Mouse (Mus musculus): ENCODE measurements around the gene Bcdin3d. TPM values are rescaled to one million over a fixed set of nuclear protein-coding genes. Genes with fewer than 3 reads are reported as not detected.

Bcdin3d gene
- polyA plus RNA-seq, 1 experiment = not detected

DNA sequence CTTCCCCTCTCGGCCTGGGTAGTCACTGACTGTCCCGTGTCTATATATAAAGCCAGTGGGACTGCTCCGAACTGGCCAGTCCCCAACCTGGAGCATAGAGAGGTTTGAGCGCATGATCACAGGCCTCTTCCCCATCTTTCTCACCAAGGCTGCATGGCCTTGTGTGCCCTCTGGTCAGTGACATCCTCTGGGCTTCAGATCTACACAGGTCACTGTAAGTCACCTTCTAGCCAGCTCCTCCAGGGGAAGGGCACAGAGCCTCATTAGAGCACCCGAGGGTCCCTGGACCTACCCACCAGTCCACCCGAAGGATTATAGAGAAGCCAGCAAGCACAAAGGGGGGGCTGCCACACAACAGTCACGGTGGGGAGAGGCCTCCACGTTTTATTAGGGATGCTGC is 52.9 kb downstream of the Bcdin3d start:
- Histone ChIP-seq H3K4me3 (ENCODE audit: insufficient read depth, low read depth, low read length) (no peak overlapping the region), H3K4me1 (ENCODE audit: control insufficient read depth, insufficient read depth, low read length) (peaks cover 6% of the 10 kb centered on the region), H3K27ac (ENCODE audit: insufficient read depth, low read depth, low read length) (no peak overlapping the region)
- 79% methylated on average over 8 of the region's 8 CpGs for WGBS
- TF ChIP-seq POLR2A (IDR thresholded peaks at IDR 0.05; ENCODE audit: insufficient read depth, low read depth, low read length) = no peak
- TF ChIP-seq CTCF (IDR thresholded peaks at IDR 0.05; ENCODE audit: insufficient read depth, low read depth, low read length) = no peak

DNA sequence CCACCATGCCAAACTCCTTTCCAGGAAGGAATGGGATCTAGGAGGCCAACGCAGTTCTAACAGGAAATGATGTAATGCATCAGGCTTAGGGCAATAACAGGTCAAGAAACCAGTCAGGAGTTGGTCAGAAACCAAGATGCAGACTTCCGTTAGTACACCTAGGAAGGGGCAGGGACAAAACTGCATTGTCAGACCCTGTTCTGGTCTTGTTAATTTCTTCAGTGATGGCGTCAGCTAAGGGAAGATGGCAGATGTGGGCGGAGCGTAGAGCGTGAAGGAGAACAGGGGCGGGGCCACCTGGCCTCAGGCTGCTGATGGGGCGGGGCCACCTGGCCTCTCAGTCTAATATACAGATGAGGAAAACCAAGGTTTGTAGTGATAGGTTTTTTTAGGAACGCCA is 53.4 kb downstream of the Bcdin3d start:
- 74% methylated on average over 9 of the region's 9 CpGs for WGBS
- no peak overlapping the region for H3K27ac ChIP-seq (ENCODE audit: insufficient read depth, low read depth, low read length)
- H3K4me1 ChIP-seq (ENCODE audit: control insufficient read depth, insufficient read depth, low read length) = peaks cover 6% of the 10 kb centered on the region
- TF ChIP-seq POLR2A (IDR thresholded peaks at IDR 0.05; ENCODE audit: insufficient read depth, low read depth, low read length) (no peak), CTCF (IDR thresholded peaks at IDR 0.05; ENCODE audit: insufficient read depth, low read depth, low read length) (no peak)
- no peak overlapping the region for H3K4me3 ChIP-seq (ENCODE audit: insufficient read depth, low read depth, low read length)

DNA sequence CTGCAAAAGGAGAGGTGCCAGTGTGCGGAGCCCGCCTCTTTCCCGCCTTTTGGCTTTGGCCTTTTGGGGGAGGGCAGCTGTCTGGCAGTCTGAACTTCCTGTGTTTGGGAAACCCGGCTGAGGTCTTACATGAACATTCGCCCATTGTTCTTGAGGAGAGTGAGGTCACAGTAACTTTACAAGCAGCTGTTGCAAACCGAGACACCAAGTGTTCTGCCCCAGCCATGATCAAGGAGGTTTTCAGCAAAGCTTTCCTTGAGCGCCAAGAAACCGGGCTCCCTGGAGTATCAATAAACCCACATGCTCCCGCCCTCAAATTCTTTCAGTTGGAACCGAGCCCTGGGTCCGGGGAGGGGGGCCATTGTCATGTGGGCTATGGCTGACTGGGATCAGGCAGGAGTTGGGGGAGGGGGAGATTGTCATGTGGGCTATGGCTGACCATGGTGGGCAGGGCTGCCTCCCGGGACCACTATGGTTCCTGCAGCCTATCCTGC is 54.0 kb downstream of the Bcdin3d start:
- no peak overlapping the region for H3K27ac ChIP-seq (ENCODE audit: insufficient read depth, low read depth, low read length)
- H3K4me1 ChIP-seq (ENCODE audit: control insufficient read depth, insufficient read depth, low read length) = peaks cover 6% of the 10 kb centered on the region
- H3K4me3 ChIP-seq (ENCODE audit: insufficient read depth, low read depth, low read length) = no peak overlapping the region
- 8% methylated on average over 12 of the region's 12 CpGs for WGBS
- TF ChIP-seq POLR2A (IDR thresholded peaks at IDR 0.05; ENCODE audit: insufficient read depth, low read depth, low read length) = no peak
- TF ChIP-seq CTCF (IDR thresholded peaks at IDR 0.05; ENCODE audit: insufficient read depth, low read depth, low read length) = no peak

DNA sequence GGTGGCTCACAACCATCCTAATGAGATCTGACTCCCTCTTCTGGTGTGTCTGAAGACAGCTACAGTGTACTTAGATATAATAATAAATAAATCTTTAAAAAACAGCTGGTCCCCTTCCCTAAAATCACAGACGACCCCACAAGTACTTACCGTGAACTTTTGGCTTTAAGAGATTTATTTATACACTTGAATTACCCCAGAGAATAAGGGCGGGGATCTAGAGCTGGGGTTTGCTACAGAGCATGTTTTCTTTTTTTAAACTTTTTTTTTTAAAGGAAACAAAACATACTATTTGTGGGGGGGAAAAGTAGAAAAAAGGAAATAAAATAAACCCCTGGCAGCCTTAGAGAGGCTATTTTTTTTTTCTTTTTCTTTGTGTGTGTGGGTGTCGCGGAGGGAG is 54.4 kb downstream of the Bcdin3d start:
- peaks cover 6% of the 10 kb centered on the region for H3K4me1 ChIP-seq (ENCODE audit: control insufficient read depth, insufficient read depth, low read length)
- WGBS = 11% methylated on average over 5 of the region's 5 CpGs
- TF ChIP-seq POLR2A (IDR thresholded peaks at IDR 0.05; ENCODE audit: insufficient read depth, low read depth, low read length) (no peak), CTCF (IDR thresholded peaks at IDR 0.05; ENCODE audit: insufficient read depth, low read depth, low read length) (no peak)
- H3K27ac ChIP-seq (ENCODE audit: insufficient read depth, low read depth, low read length) = no peak overlapping the region
- H3K4me3 ChIP-seq (ENCODE audit: insufficient read depth, low read depth, low read length) = no peak overlapping the region

Other genes starting within 250 kb of the Bcdin3d start
- not detected in 2 replicates for gene Kcnh3, start 249.9 kb downstream of the Bcdin3d start, polyA plus RNA-seq (2012; ENCODE audit: insufficient read depth, insufficient read length, low replicate concordance, missing spikeins)
- not detected in 2 replicates for gene Mcrs1, start 222.8 kb downstream of the Bcdin3d start, polyA plus RNA-seq (2012; ENCODE audit: insufficient read depth, insufficient read length, low replicate concordance, missing spikeins)
- not detected in 2 replicates for gene Prpf40b, start 179.6 kb downstream of the Bcdin3d start, polyA plus RNA-seq (2012; ENCODE audit: insufficient read depth, insufficient read length, low replicate concordance, missing spikeins)
- gene Fam186b, start 178.8 kb downstream of the Bcdin3d start, polyA plus RNA-seq (2012; ENCODE audit: insufficient read depth, insufficient read length, low replicate concordance, missing spikeins) = not detected in 2 replicates
- not detected in 2 replicates for gene Fmnl3, start 104.2 kb downstream of the Bcdin3d start, polyA plus RNA-seq (2012; ENCODE audit: insufficient read depth, insufficient read length, low replicate concordance, missing spikeins)
- gene Tmbim6, start 81.8 kb downstream of the Bcdin3d start, polyA plus RNA-seq (2012; ENCODE audit: insufficient read depth, insufficient read length, low replicate concordance, missing spikeins) = 839 TPM in 1 of 2 replicates, not detected in the other
- not detected in 2 replicates for gene Nckap5l, start 17.0 kb downstream of the Bcdin3d start, polyA plus RNA-seq (2012; ENCODE audit: insufficient read depth, insufficient read length, low replicate concordance, missing spikeins)
- gene Faim2, start 53.4 kb upstream of the Bcdin3d start, polyA plus RNA-seq (2012; ENCODE audit: insufficient read depth, insufficient read length, low replicate concordance, missing spikeins) = not detected in 2 replicates
- not detected in 2 replicates for gene Aqp2, start 104.3 kb upstream of the Bcdin3d start, polyA plus RNA-seq (2012; ENCODE audit: insufficient read depth, insufficient read length, low replicate concordance, missing spikeins)
- gene Aqp5, start 116.1 kb upstream of the Bcdin3d start, polyA plus RNA-seq (2012; ENCODE audit: insufficient read depth, insufficient read length, low replicate concordance, missing spikeins) = not detected in 2 replicates
- gene Aqp6, start 126.7 kb upstream of the Bcdin3d start, polyA plus RNA-seq (2012; ENCODE audit: insufficient read depth, insufficient read length, low replicate concordance, missing spikeins) = not detected in 2 replicates
- gene Racgap1, start 176.9 kb upstream of the Bcdin3d start, polyA plus RNA-seq (2012; ENCODE audit: insufficient read depth, insufficient read length, low replicate concordance, missing spikeins) = not detected in 2 replicates
- not detected in 2 replicates for gene Asic1, start 195.6 kb upstream of the Bcdin3d start, polyA plus RNA-seq (2012; ENCODE audit: insufficient read depth, insufficient read length, low replicate concordance, missing spikeins)
- gene Smarcd1, start 227.4 kb upstream of the Bcdin3d start, polyA plus RNA-seq (2012; ENCODE audit: insufficient read depth, insufficient read length, low replicate concordance, missing spikeins) = 510 TPM in 1 of 2 replicates, not detected in the other
- gene Gm17349, start 230.8 kb upstream of the Bcdin3d start, polyA plus RNA-seq (2012; ENCODE audit: insufficient read depth, insufficient read length, low replicate concordance, missing spikeins) = not detected in 2 replicates
- gene Gpd1, start 242.8 kb upstream of the Bcdin3d start, polyA plus RNA-seq (2012; ENCODE audit: insufficient read depth, insufficient read length, low replicate concordance, missing spikeins) = not detected in 2 replicates